Mouse (Mus musculus): ENCODE measurements around the gene Nckap5l. TPM values are rescaled to one million over a fixed set of nuclear protein-coding genes. Genes with fewer than 3 reads are reported as not detected.
A peak's percentile ranks its signal among the peaks of the same experiment; 100 is the strongest.
"Not testable (repeated sequence)": the region's sequence is repeated elsewhere in the genome, so short reads cannot be mapped to it uniquely, and the experiment has no call there.

Gene Nckap5l
- polyA plus RNA-seq, 1 experiment from 2014 or later = 14.9 TPM

DNA sequence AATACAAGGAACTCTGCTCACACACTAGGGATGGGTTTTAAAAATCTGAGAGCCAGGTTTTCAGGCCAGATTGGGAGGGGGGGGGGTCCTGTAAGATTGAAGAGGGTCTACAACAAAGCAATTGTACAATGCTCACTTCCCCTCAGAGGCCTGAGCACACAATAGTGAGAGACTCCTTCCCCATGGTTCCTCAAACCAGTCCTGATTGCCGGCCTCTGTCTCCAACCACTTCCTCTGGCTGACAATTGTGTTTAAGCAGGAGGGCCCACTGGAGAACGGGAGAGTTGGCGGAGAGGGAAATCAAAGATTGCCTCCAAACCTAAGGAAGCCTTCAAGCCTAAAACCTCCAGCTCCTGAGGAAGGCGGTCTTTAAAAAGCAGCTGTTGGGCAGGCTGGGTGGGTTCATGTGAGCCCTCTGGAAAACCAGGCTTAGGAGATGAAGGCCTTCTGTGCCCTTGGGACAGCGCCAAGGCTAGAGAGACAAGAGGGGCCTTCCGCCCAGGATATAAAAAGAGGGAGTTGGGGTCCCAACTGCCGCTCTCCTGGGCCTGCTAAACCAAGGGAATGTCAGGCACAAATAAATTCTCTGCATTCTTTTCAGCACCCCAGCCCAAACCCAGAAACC, 1.1 kb downstream of the Nckap5l start:
- peak; percentile 6; the same call in 1 of the 2 replicates for ATAC-seq (ENCODE audit: low FRiP score)
- WGBS = 18% methylated on average over 7 of the region's 7 CpGs

DNA sequence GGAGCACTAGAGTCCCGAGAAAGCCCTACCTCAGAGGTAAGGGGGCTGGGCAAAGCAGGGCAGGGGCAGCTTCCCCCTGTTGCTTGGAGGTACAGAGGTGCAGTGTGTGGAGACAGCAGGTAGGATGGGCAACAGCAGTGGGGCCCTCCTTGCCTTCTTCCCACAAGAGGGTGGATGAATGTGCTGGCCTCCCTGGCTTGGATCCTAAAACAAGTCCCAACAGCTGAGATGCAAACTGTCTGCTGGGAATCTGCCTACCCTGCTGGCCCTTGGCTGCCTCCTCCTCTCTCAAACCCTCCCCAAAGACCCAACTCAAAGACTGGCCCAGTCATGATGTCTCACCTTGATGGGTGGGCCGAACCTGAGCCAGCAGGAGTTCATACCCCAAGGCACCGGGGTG, 2.1 kb downstream of the Nckap5l start:
- Histone ChIP-seq H3K9ac (peak overlapping the region; percentile 42), H3K9me3 (replicated peaks) (no peaks in the 10 kb centered on the region), H3K4me2 (replicated peaks) (peak overlapping the region; percentile 25), H3K36me3 (peaks cover 3% of the 10 kb centered on the region; the same call in 1 of the 2 replicates), H3K4me3 (no peak overlapping the region), H3K27me3 (no peaks in the 10 kb centered on the region), H3K27ac (0 out of 2 replicates have a peak overlapping the region, but pooled peaks have one; percentile 8), H3K4me1 (peaks cover 45% of the 10 kb centered on the region)
- ATAC-seq (ENCODE audit: low FRiP score) = no peak
- 82% methylated on average over 3 of the region's 3 CpGs for WGBS

More for the DNA sequence above, 1.1 kb downstream of the Nckap5l start:
- Histone ChIP-seq H3K9me3 (replicated peaks) (no peaks in the 10 kb centered on the region), H3K27me3 (no peaks in the 10 kb centered on the region), H3K4me3 (peak overlapping the region; percentile 88), H3K27ac (peak overlapping the region; percentile 87), H3K4me1 (peaks cover 45% of the 10 kb centered on the region), H3K4me2 (replicated peaks) (peak overlapping the region; percentile 80), H3K36me3 (no peaks in the 10 kb centered on the region; the same call in 1 of the 2 replicates), H3K9ac (peak overlapping the region; percentile 82)

DNA sequence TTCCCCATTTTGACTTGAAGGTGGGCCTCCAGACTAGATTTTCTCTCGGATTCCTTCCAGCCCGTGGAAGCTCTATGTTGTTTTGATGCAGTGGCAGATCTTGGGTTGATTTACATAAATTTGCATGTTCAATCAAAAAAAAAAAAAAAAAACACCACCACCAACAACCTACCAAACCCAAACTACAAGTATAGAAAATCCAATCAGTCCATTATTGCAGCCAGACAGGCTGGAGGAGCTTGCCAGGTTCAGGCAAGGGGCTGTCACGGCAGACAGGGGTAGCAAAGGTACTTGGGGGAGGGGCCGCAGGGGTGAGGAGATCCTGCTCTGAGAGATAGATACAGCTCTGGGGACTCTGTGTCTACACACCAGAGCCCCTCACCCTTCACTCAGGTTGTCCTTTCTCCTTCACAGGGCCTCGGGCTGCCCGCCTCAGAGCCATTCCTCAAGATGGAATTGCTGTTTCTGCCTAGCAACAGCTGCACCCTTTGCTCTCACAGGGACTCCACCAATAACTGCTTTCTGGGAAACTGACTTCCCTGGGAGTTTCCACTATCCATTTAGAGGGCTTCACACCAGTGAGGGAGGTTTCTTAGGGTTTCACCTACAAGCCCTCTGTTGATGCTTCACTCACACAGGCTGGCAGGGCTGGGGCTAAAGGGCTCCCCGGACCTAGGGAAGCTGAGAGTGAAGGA, 2.8 kb downstream of the Nckap5l start:
- Histone ChIP-seq H3K36me3 (peaks cover 3% of the 10 kb centered on the region; the same call in 1 of the 2 replicates), H3K27ac (0 out of 2 replicates have a peak overlapping the region, but pooled peaks have one; percentile 8), H3K27me3 (no peaks in the 10 kb centered on the region), H3K9ac (no peak overlapping the region; the same call in 1 of the 2 replicates), H3K4me1 (peaks cover 45% of the 10 kb centered on the region), H3K9me3 (replicated peaks) (no peaks in the 10 kb centered on the region), H3K4me3 (no peak overlapping the region), H3K4me2 (replicated peaks) (peak overlapping the region; percentile 25; the same call in 1 of the 2 replicates)
- WGBS = 76% methylated on average over 7 of the region's 7 CpGs
- no peak for ATAC-seq (ENCODE audit: low FRiP score)

DNA sequence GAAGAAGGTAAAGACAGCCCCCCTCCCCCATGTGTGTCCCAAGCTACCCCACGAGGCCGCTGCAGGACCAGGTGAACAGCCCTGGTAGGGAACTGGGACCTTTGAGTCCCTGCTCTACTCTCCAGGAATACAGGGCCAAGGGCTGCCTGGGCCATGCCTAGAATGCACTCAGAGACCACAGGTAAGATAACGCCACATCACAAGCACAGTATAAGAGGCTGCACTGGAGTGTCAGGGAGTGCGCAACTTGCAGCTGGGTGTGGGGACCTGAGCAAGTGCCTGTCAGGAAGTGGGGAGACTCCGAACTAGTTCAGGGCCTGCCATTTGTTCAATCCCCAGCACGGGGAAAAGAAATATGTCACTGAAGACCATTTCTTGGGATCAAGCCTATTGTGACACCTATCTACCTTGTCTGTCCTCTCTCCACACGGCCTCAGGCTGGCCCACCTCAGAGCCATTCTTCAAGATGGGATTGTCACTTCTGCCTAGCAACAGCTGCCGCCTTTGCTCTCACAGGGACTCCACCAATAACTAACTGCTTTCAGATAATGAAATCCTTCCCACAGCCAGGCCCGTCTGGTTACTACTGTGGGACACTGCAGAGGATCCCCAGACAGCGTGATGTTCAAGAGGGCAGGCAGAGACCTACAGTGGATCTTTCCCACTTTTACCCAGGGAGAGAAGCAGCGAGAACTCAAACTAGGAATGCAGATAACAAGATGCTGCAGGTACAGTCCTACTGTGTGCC, 4.2 kb downstream of the Nckap5l start:
- no peak overlapping the region for H3K4me3 ChIP-seq
- H3K4me2 ChIP-seq (replicated peaks) = no peak overlapping the region
- no peaks in the 10 kb centered on the region for H3K27me3 ChIP-seq
- H3K27ac ChIP-seq = no peak overlapping the region
- H3K9me3 ChIP-seq (replicated peaks) = no peaks in the 10 kb centered on the region
- H3K36me3 ChIP-seq = peaks cover 3% of the 10 kb centered on the region; the same call in 1 of the 2 replicates
- H3K4me1 ChIP-seq = peaks cover 48% of the 10 kb centered on the region
- no peak for ATAC-seq (ENCODE audit: low FRiP score)
- 74% methylated on average over 11 of the region's 11 CpGs for WGBS
- H3K9ac ChIP-seq = no peak overlapping the region

DNA sequence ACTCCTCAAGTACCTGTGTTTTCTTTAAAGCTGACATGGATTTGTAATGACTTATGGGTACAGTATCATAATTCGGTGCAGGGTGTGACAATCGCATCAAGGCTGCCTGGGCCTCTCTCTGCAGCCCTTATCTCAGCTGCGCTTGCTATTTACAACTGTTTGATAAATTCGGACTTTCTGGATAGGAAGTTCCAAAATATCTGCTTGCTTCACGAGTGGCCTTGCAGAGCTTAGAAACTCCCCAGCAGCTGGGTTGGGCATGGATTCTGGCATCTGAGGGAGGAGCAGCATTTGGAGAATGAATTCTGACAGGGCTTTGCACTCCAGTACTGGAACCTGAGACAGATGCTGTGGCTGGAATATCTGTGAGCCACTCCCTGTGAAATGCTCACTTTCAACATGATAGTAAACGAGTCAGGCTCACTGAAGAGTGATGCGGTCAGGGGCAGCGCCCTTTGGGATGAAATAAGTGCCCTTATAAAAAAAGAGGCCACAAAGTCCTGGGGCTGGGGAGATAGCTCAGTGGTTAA, 7.7 kb downstream of the Nckap5l start:
- H3K4me1 ChIP-seq = peaks cover 29% of the 10 kb centered on the region
- H3K4me3 ChIP-seq = no peak overlapping the region
- no peak overlapping the region for H3K4me2 ChIP-seq (replicated peaks)
- H3K9me3 ChIP-seq (replicated peaks) = no peaks in the 10 kb centered on the region
- no peak for ATAC-seq (ENCODE audit: low FRiP score)
- 0 out of 2 replicates have a peak, but pooled peaks cover 5% of the 10 kb centered on the region for H3K36me3 ChIP-seq
- 85% methylated on average over 8 of the region's 8 CpGs for WGBS
- H3K27me3 ChIP-seq = no peaks in the 10 kb centered on the region
- no peak overlapping the region for H3K27ac ChIP-seq
- H3K9ac ChIP-seq = no peak overlapping the region

DNA sequence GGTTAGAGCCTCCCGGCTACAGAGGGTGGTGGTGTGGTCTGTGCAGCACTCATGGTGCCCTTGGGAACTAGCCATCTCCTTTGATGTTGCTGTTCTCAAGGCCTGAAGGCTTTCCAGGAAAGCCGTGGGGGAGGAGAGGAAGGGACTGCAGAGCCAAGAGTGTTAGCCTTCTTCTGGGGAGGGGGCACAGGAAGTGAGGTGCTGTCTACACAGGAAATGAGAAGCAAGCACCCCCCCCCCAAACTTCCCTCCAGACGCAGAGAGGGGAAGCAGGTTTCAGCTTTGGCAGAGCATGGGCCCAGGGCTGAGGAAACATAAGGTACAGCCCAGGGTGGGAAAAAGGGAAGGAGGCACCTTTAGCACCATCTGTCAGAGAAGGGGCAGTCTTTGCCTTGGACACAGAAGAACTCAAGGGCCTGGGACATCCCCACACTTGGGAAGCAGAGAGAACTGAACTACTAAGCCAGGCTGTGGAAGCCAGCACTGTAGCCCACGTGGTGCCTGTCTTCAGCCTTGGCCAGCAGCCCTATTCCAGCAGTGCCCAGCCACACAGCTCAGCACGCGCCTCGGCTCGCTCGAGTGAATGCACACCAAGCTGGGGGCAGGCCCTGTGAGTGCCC, 8.3 kb downstream of the Nckap5l start:
- Histone ChIP-seq H3K4me3 (no peak overlapping the region), H3K9ac (no peak overlapping the region), H3K4me2 (replicated peaks) (no peak overlapping the region), H3K9me3 (replicated peaks) (no peaks in the 10 kb centered on the region), H3K27me3 (no peaks in the 10 kb centered on the region), H3K27ac (no peak overlapping the region), H3K4me1 (peaks cover 25% of the 10 kb centered on the region), H3K36me3 (peaks cover 6% of the 10 kb centered on the region; the same call in 1 of the 2 replicates)
- WGBS = 81% methylated on average over 9 of the region's 9 CpGs
- no peak; the same call in 1 of the 2 replicates for ATAC-seq (ENCODE audit: low FRiP score)

DNA sequence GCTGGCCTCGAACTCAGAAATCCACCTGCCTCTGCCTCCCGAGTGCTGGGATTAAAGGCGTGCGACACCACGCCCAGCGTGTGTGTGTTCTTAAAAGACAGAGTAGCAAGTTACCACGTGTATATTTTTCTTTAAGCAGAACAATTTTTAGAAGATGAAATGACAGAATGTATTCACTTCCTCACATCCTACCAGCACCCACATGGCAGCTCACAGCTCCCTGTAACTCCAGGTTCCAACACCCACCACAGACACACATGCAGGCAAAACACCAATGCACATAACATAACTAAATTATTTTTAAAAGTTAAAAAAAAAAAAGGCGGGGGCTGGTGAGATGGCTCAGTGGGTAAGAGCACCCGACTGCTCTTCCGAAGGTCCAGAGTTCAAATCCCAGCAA, 11.4 kb downstream of the Nckap5l start:
- H3K4me3 ChIP-seq, H3K27ac ChIP-seq: not testable (repeated sequence)

DNA sequence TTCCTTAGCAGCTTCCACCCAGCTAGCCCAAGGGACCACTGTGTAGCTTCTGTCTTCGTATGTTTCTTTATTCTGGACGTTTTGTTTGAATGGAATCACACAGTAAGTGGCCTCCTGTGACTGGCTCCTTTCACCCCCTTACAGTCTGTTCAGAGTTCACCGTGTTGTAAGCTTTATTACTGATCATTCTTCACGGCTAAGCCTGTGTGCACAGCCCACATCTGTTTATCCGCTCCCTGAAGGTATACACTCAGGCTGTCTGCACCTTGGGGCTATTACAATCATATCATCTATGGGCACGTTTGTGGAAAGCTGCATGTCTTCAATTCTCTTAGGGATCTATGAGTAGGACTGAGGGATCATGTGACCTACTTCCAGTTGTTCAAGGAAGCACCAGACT, 12.0 kb downstream of the Nckap5l start:
- no peak for ATAC-seq (ENCODE audit: low FRiP score)
- Histone ChIP-seq H3K9ac (no peak overlapping the region), H3K27me3 (no peaks in the 10 kb centered on the region), H3K4me2 (replicated peaks) (no peak overlapping the region), H3K36me3 (peaks cover 11% of the 10 kb centered on the region; the same call in 1 of the 2 replicates), H3K4me3 (no peak overlapping the region), H3K27ac (peak overlapping the region; percentile 13; the same call in 1 of the 2 replicates), H3K9me3 (replicated peaks) (no peaks in the 10 kb centered on the region), H3K4me1 (peaks cover 22% of the 10 kb centered on the region)
- 55% methylated on average over 6 of the region's 6 CpGs for WGBS

More for the DNA sequence above, 11.4 kb downstream of the Nckap5l start:
- Histone ChIP-seq H3K4me1 (peaks cover 16% of the 10 kb centered on the region), H3K36me3 (peaks cover 12% of the 10 kb centered on the region; the same call in 1 of the 2 replicates)
- 93% methylated on average over 10 of the region's 10 CpGs for WGBS
- not testable (repeated sequence) for ATAC-seq (ENCODE audit: low FRiP score); H3K4me2 ChIP-seq (replicated peaks); H3K9me3 ChIP-seq (replicated peaks); H3K27me3 ChIP-seq; H3K9ac ChIP-seq

DNA sequence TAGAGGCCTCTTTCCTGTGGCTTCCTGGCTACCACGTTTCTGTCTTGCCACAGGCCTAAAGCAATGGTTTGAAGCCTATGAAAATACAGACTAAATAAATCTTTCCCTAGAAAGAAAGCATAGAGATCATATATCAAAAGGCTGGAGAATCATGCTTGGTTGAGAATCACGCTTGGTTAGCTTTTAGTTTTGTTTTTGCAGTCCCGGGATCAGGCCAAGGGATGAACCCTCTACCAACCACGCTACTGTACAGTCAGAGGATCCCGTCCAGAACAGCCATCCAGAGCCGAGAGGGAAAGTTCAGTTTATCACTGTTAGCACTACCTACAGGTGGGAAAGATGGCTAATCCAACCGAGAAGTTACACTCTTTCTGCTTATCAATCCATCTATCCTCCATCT, 15.2 kb downstream of the Nckap5l start:
- peaks cover 15% of the 10 kb centered on the region; the same call in 1 of the 2 replicates for H3K36me3 ChIP-seq
- 78% methylated on average over 7 of the region's 7 CpGs for WGBS
- H3K27me3 ChIP-seq = no peaks in the 10 kb centered on the region
- H3K4me2 ChIP-seq (replicated peaks) = no peak overlapping the region
- no peak overlapping the region for H3K9ac ChIP-seq
- H3K27ac ChIP-seq = no peak overlapping the region
- no peak overlapping the region for H3K4me3 ChIP-seq
- H3K9me3 ChIP-seq (replicated peaks) = no peaks in the 10 kb centered on the region
- no peak for ATAC-seq (ENCODE audit: low FRiP score)
- peaks cover 29% of the 10 kb centered on the region for H3K4me1 ChIP-seq

DNA sequence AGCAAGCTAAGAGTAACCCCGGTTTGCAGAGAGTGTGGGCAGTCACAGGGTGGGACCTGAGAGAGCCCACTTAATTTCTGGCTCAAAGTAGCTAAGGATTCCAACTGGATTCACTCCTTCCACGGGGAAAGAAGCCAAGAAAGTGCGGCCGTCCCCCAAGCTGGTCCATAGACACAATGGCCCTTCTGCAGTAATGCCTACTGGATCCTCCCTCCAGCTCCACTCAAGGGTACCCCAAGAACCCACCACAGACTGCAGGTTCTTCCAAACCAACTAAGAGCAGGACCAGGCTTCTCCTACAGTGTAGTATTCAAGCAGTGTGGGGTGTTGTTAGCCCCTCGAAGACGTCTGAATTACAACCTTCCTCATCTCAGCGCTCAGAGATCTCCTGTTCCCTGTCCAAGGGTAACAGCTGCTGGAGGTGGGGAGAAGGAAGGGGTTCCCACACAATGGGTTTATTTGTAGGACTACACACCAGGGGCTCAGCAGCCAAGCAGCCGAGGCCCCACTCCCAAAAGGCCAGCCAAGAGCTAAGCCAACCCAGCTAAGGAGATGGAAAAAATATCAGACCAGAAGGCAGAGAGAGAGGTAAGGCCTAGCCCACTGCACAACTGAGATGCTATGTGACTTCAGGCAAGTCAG, 16.6 kb downstream of the Nckap5l start:
- Histone ChIP-seq H3K9ac (no peak overlapping the region), H3K27me3 (no peaks in the 10 kb centered on the region), H3K4me1 (peaks cover 40% of the 10 kb centered on the region), H3K9me3 (replicated peaks) (no peaks in the 10 kb centered on the region), H3K36me3 (peaks cover 15% of the 10 kb centered on the region; the same call in 1 of the 2 replicates), H3K27ac (peak overlapping the region; percentile 74), H3K4me3 (no peak overlapping the region), H3K4me2 (replicated peaks) (no peak overlapping the region)
- 63% methylated on average over 8 of the region's 8 CpGs for WGBS
- ATAC-seq (ENCODE audit: low FRiP score) = no peak

DNA sequence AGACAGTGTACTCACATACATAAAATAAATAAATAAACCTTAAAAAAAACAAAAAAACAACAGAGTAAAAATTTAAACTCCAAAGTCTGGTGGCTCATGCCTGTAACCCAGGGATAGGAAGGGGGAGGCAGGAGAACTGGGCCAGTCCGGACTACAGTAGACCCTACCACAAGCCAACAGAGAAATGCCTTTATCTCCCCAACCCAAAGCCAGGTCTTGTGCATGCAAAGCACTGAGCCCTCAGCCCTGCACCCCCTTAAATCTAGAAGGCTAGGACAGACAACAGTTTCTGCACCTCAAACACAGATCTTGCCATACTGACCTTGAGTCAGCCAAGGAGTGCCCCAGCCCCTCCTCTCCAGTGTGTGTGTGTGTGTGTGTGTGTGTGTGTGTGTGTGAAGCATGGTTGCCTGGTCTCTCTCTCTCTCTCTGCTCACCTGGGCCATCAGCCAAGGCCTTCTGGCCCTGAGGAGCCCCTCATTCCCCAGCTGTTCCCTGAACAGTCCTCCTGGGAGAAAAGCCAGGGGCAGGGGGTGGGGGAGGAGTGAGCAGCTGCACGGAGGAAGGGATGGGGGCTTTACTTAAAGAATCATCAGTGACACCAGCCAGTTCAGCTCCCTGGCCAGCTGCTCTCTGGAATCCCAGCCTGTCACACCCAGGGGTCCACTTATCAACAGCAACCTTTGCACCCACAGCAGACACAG, 17.3 kb downstream of the Nckap5l start:
- Histone ChIP-seq H3K36me3 (peaks cover 14% of the 10 kb centered on the region; the same call in 1 of the 2 replicates), H3K9me3 (replicated peaks) (no peaks in the 10 kb centered on the region), H3K4me3 (no peak overlapping the region), H3K27ac (peak overlapping the region; percentile 74), H3K9ac (no peak overlapping the region), H3K27me3 (no peaks in the 10 kb centered on the region), H3K4me2 (replicated peaks) (no peak overlapping the region), H3K4me1 (peaks cover 41% of the 10 kb centered on the region)
- peak; percentile 67 for ATAC-seq (ENCODE audit: low FRiP score)
- WGBS = 38% methylated on average over 2 of the region's 2 CpGs

Data from hindbrain, embryonic 12.5 days (tissue).